Mouse (Mus musculus) embryonic fibroblast, embryonic 13.5 days (primary cell): ENCODE measurements at regions not wholly inside any gene's neighbourhood (a gene's known extent, or its start where the extent isn't known, plus 50 kb on each side); places are given as distances from the start of the nearest gene placed in this dataset.

ENCODE experiments used
- H3K27ac ChIP-seq: 2 replicates; pipeline ENCODE4 v1.5.1; 2012; ENCODE audit warnings: low read length, control low read depth, inconsistent platforms; ENCODE audit not compliant: insufficient read depth
- H3K4me1 ChIP-seq: 2 replicates; pipeline ENCODE4 v1.6.1; 2011; ENCODE audit warnings: low read length; ENCODE audit not compliant: control insufficient read depth, insufficient read depth
- H3K4me3 ChIP-seq: 2 replicates; pipeline ENCODE4 v1.5.1; 2011; ENCODE audit warnings: mild to moderate bottlenecking, control low read depth, low read length; ENCODE audit not compliant: insufficient read depth
- CTCF ChIP-seq: IDR thresholded peaks from 2 replicates; pipeline ENCODE4 v1.5.1; 2011; ENCODE audit warnings: mild to moderate bottlenecking, control low read depth, low read length, moderate library complexity, borderline replicate concordance; ENCODE audit not compliant: insufficient read depth
- POLR2A ChIP-seq: IDR thresholded peaks from 2 replicates; pipeline ENCODE4 v1.6.1; 2011; ENCODE audit warnings: low read depth, mild to moderate bottlenecking, control low read depth, low read length, moderate library complexity

- Histone ChIP-seq H3K4me1 (peaks cover 11% of the 10 kb centered on the region), H3K27ac (no peak overlapping the region), H3K4me3 (no peak overlapping the region)
- TF ChIP-seq CTCF: no peak
- no peak for TF ChIP-seq POLR2A
These were observed 96.2 kb upstream of the Zmiz1 start for GRCm38 (mm10) chr14:25362771-25363170.

- H3K4me3 ChIP-seq: no peak overlapping the region
- peaks cover 11% of the 10 kb centered on the region for H3K4me1 ChIP-seq
- peak overlapping the region; percentile 41 for H3K27ac ChIP-seq
- TF ChIP-seq POLR2A: no peak
- TF ChIP-seq CTCF: no peak
These were observed 93.7 kb upstream of the Zmiz1 start for GRCm38 (mm10) chr14:25365226-25365800.

- TF ChIP-seq POLR2A (no peak), CTCF (no peak)
- H3K27ac ChIP-seq: no peak overlapping the region
- peaks cover 12% of the 10 kb centered on the region for H3K4me1 ChIP-seq
- H3K4me3 ChIP-seq: no peak overlapping the region
These were observed 93.0 kb upstream of the Zmiz1 start for GRCm38 (mm10) chr14:25366009-25366408.

- no peak for TF ChIP-seq CTCF
- Histone ChIP-seq H3K27ac (peak overlapping the region; percentile 63), H3K4me3 (no peak overlapping the region), H3K4me1 (peaks cover 9% of the 10 kb centered on the region)
These were observed 88.5 kb upstream of the Zmiz1 start for GRCm38 (mm10) chr14:25370306-25371020.

- TF ChIP-seq POLR2A: no peak
- no peak for TF ChIP-seq CTCF
- H3K4me3 ChIP-seq: no peak overlapping the region
- peaks cover 8% of the 10 kb centered on the region for H3K4me1 ChIP-seq
- H3K27ac ChIP-seq: peak overlapping the region; percentile 63
These were observed 88.0 kb upstream of the Zmiz1 start for GRCm38 (mm10) chr14:25371021-25371400.

GRCm38 (mm10) chr14:25371661-25372060 is 87.3 kb upstream of the Zmiz1 start:
- Histone ChIP-seq H3K4me3 (no peak overlapping the region), H3K27ac (peak overlapping the region; percentile 63), H3K4me1 (peaks cover 8% of the 10 kb centered on the region)
- TF ChIP-seq CTCF (no peak), POLR2A (no peak)

GRCm38 (mm10) chr14:25372581-25372980 is 86.4 kb upstream of the Zmiz1 start:
- no peak overlapping the region for H3K4me3 ChIP-seq
- peaks cover 8% of the 10 kb centered on the region for H3K4me1 ChIP-seq
- H3K27ac ChIP-seq: no peak overlapping the region
- TF ChIP-seq POLR2A: no peak
- TF ChIP-seq CTCF: 0 out of 2 replicates have a peak, but pooled peaks have one; percentile 21

- H3K4me3 ChIP-seq: no peak overlapping the region
- TF ChIP-seq CTCF (no peak), POLR2A (no peak)
- peaks cover 8% of the 10 kb centered on the region for H3K4me1 ChIP-seq
- H3K27ac ChIP-seq: no peak overlapping the region
These were observed 85.8 kb upstream of the Zmiz1 start for GRCm38 (mm10) chr14:25373167-25373566.

GRCm38 (mm10) chr14:25375001-25375400 is 84.0 kb upstream of the Zmiz1 start:
- peaks cover 12% of the 10 kb centered on the region for H3K4me1 ChIP-seq
- no peak for TF ChIP-seq CTCF
- no peak for TF ChIP-seq POLR2A

GRCm38 (mm10) chr14:25377091-25377490 is 81.9 kb upstream of the Zmiz1 start:
- no peak overlapping the region for H3K4me3 ChIP-seq
- peak overlapping the region; percentile 23; the same call in 1 of the 2 replicates for H3K27ac ChIP-seq
- H3K4me1 ChIP-seq: 0 out of 2 replicates have a peak, but pooled peaks cover 4% of the 10 kb centered on the region
- no peak for TF ChIP-seq POLR2A
- TF ChIP-seq CTCF: no peak

More at GRCm38 (mm10) chr14:25375001-25375400, 84.0 kb upstream of the Zmiz1 start:
- Histone ChIP-seq H3K4me3 (no peak overlapping the region), H3K27ac (no peak overlapping the region)
